Comparison of ENCODE assay signal across 9 mouse cellular contexts in the genomic region with DNA sequence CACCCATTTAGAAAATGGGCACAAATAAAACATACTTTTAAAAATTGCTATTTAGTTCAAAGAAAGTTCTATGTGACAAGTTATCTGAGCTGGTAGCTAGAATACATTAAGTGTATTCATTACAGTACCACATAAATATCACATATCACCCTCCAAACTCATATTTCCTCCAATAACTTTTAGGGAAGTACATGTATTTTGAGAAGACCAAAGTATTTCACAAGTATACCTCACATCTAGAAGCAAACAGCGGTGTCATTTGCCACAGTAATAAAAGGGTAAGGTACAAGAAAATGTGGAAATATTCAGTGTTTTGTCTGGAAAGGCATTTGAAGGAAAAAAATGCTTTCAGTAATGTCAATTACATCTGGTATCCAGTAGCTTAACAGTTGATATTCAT. TPM values are rescaled to one million over a fixed set of nuclear protein-coding genes. Genes with fewer than 3 reads are reported as not detected.
DNase-seq lines count a peak whose midpoint lies in the region; ATAC-seq and TF ChIP-seq lines count a peak whose summit lies in the region.
"Had no signal": no experiment of that assay in that cellular context is flagged by ENCODE, and none has a peak within 500 bp of the region (broad histone marks: within the 10 kb centered on the region; RNA-seq: fewer than 3 reads in every experiment).

No protein-coding gene starts in this region.

- no peak for TF ChIP-seq POLR2A in bone marrow macrophage, adult 2 months (IDR thresholded peaks at IDR 0.05; ENCODE audit: borderline replicate concordance, low read depth, low read length)

- 96% methylated on average over 1 of the region's 1 CpGs for WGBS in hindbrain, embryonic 15.5 days
- 96% methylated on average over 1 of the region's 1 CpGs for WGBS in midbrain, embryonic 11.5 days

- H3K4me3 ChIP-seq in gastrocnemius, adult 2 months = peak overlapping the region; percentile 92
- peak overlapping the region; percentile 87; the same call in 1 of the 2 replicates for H3K4me3 ChIP-seq in bone marrow macrophage, adult 2 months (ENCODE audit: insufficient read depth, low read length)
- peak overlapping the region; percentile 84 for H3K4me3 ChIP-seq in hindbrain, embryonic 15.5 days
- peak overlapping the region; percentile 95; the same call in 1 of the 2 replicates for H3K4me3 ChIP-seq in midbrain, embryonic 11.5 days (ENCODE audit: low read depth, low read length)

- intact Hi-C loops in gastrocnemius, adult 2 months (cut with DNase I) = no loop called here
- intact Hi-C loops in gastrocnemius, postnatal 14 days (cut with DNase I; ENCODE audit: low total_unique reads) = no loop called here

- no peaks in the 10 kb centered on the region for H3K27me3 ChIP-seq in hindbrain, embryonic 15.5 days
- no peaks in the 10 kb centered on the region for H3K27me3 ChIP-seq in midbrain, embryonic 11.5 days (ENCODE audit: control insufficient read depth, insufficient read depth, low read length)

- peak overlapping the region; percentile 61 for H3K4me2 ChIP-seq in hindbrain, embryonic 15.5 days
- peak overlapping the region; percentile 61 for H3K4me2 ChIP-seq in midbrain, embryonic 11.5 days

- ATAC-seq in hindbrain, embryonic 15.5 days (ENCODE audit: low FRiP score, low read depth) = no peak
- no peak for ATAC-seq in midbrain, embryonic 11.5 days (ENCODE audit: low FRiP score)

- peaks cover 7% of the 10 kb centered on the region; the same call in 1 of the 2 replicates for H3K36me3 ChIP-seq in hindbrain, embryonic 15.5 days
- 0 out of 2 replicates have a peak, but pooled peaks cover 2% of the 10 kb centered on the region for H3K36me3 ChIP-seq in midbrain, embryonic 11.5 days (ENCODE audit: control insufficient read depth, insufficient read depth, low read length)

- peaks cover 15% of the 10 kb centered on the region for H3K4me1 ChIP-seq in bone marrow macrophage, adult 2 months (ENCODE audit: control insufficient read depth, insufficient read depth, low read length)
- H3K4me1 ChIP-seq in hindbrain, embryonic 15.5 days (replicated peaks) = peaks cover 24% of the 10 kb centered on the region
- peaks cover 4% of the 10 kb centered on the region; the same call in 1 of the 2 replicates for H3K4me1 ChIP-seq in midbrain, embryonic 11.5 days (ENCODE audit: control insufficient read depth, insufficient read depth, low read length)

- TF ChIP-seq CTCF in gastrocnemius, adult 2 months (IDR thresholded peaks at IDR 0.05) = no peak
- TF ChIP-seq CTCF in bone marrow macrophage, adult 2 months (IDR thresholded peaks at IDR 0.05; ENCODE audit: low read depth, low read length) = no peak

- no peaks in the 10 kb centered on the region for H3K9me3 ChIP-seq in hindbrain, embryonic 15.5 days
- H3K9me3 ChIP-seq in midbrain, embryonic 11.5 days (ENCODE audit: control insufficient read depth, low read length) = no peaks in the 10 kb centered on the region

- no peak for DNase-seq in gastrocnemius, adult 2 months
- DNase-seq in gastrocnemius, postnatal 25 days = no peak
- DNase-seq in midbrain, embryonic 11.5 days (ENCODE audit: low spot score, missing footprints) = no peak
- DNase-seq in gastrocnemius, postnatal 14 days = no peak
- DNase-seq in gastrocnemius, adult 18-20 months (ENCODE audit: low spot score) = no peak
- DNase-seq in thymus, adult 18-20 months = no peak
- DNase-seq: lung, adult 2 months had no signal

- H3K9ac ChIP-seq in hindbrain, embryonic 15.5 days = peak overlapping the region; percentile 94
- no peak overlapping the region for H3K9ac ChIP-seq in midbrain, embryonic 11.5 days (ENCODE audit: low read length)

- H3K27ac ChIP-seq in gastrocnemius, adult 2 months = no peak overlapping the region
- H3K27ac ChIP-seq in bone marrow macrophage, adult 2 months (ENCODE audit: insufficient read depth, low read depth, low read length) = no peak overlapping the region
- no peak overlapping the region for H3K27ac ChIP-seq in hindbrain, embryonic 15.5 days (replicated peaks)
- H3K27ac ChIP-seq in midbrain, embryonic 11.5 days (ENCODE audit: low read depth, low read length) = no peak overlapping the region

RNA-seq across cellular contexts. Expression of gene Impad1, which starts 2.0 kb away (rescaled TPM):
- 10 to 100 TPM; 34.0 to 36.0 TPM for total RNA-seq in gastrocnemius, adult 2 months (2021)
- 10 to 100 TPM; 25.4 to 26.4 TPM for total RNA-seq in gastrocnemius, postnatal 25 days (2021)
- polyA plus RNA-seq in bone marrow macrophage, adult 2 months (2012; ENCODE audit: insufficient read depth, insufficient read length, missing spikeins) = 14.8 and 15.1 TPM in 2 replicates
- polyA plus RNA-seq in hindbrain, embryonic 15.5 days (2015; fragmentation: Nextera tagmentation; extraction: Ambion mirVana) = 41.0 and 42.2 TPM in 2 replicates
- 48.2 and 49.1 TPM in 2 replicates for polyA plus RNA-seq in midbrain, embryonic 11.5 days (2014; fragmentation: Nextera tagmentation; extraction: Ambion mirVana)
- 10 to 100 TPM; 22.6 to 23.8 TPM for total RNA-seq in gastrocnemius, postnatal 14 days (2021)
- 10 to 100 TPM; 35.3 to 38.1 TPM for total RNA-seq in gastrocnemius, adult 18-20 months (2021)
